Mouse (Mus musculus): ENCODE results near the gene Ddit4. TPM values are rescaled to one million over a fixed set of nuclear protein-coding genes. Genes with fewer than 3 reads are reported as not detected.

Gene Ddit4
- total RNA-seq, 2 experiments from 2014 or later = 52.2 to 67.8 TPM

DNA sequence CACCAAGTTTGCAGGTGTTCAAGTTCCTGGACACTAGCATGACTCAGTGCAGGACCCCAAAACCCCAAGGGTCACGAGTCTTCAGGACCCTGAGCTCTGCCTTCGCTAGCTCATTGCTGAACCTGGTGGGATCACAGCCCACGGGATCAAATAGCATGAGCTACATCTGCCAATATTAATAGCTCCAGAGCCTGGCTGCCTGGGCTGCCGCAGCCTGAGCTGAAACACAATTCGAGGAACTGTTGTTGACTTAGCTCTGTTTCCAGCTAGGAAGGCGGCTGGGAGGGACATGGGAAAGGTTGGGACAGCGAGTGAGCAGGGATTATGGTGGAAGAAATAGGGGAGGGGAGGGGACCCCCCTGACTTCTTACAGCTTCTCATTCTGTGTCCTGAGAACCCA, 48.5 kb downstream of the Ddit4 start:
- intact Hi-C loops (cut with DNase I) = no loop called here
- DNase-seq (ENCODE audit: extremely low spot score in 1 of 2, low spot score in 2 of 2) = no peak

DNA sequence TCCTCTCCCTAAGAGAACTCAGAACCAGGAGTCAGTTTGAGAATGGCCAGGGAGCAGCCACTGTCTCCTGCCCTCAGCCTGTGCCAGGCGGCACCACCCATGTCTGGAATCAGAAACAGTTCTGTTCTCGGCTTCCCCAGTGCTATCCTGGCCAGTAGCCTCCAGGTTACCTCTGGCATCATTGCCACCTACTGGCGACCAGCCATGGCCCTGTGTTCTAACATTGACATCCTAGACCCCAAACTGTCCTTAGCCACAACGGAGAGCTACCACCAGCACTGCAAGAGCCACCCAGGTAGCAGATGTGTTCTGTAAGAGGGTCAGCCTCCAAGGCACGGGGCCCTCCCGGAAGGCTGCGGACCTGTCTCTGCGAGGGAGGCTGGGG, 49.0 kb downstream of the Ddit4 start:
- intact Hi-C loops (cut with DNase I) = no loop called here
- DNase-seq (ENCODE audit: extremely low spot score in 1 of 2, low spot score in 2 of 2) = no peak

DNA sequence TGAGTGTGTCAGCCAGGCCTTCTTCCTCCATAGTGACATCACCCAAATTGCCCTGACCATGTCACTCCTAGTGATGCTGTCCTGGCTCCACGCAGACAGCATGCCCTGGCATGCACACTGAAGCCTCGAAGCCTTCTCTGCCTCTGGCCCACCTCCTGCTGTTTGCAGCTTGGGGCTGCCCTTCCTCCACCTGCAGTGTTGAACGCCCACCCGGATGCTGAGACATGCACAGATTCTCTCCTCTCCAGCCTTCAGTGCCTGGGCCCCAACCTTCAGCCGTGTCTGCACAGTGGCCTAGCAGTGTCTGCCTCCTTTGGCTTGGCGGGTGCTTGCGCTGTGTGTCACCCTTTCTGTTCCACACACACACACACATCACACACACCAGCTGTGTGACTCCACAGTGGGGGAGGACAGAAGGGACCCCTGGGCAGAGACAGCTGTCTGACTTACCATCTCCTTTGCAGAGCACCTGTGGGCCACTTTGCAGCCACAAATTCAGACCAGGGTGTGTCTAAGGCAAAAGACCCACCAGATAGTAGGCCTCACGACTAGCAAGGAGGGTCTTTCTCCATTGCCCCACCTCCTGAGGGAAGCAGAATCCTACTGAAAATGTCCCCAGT, 49.5 kb downstream of the Ddit4 start:
- DNase-seq (ENCODE audit: extremely low spot score in 1 of 2, low spot score in 2 of 2) = peak in 1 of 2 experiments; percentile 66
- intact Hi-C loops (cut with DNase I) = no loop called here

DNA sequence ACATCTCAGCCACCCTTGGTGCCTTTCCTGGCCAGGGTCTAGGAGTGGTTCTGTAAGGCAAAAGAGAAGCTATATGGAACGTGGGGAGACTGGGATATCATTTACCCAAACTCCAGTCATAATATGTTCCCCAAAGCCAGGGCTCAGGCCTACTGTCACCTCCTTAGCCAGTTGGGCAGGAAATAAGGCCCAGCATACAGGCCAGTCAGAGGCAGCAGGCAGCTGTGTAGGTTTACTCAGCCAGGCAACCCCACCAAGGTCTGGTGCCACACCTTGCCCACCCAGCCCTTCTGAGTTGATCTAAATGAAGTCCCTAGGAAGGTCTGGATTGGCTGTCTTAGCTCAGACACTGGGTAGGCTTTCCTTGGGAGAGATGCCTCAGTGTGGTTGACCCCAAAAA, 50.2 kb downstream of the Ddit4 start:
- no peak for DNase-seq (ENCODE audit: extremely low spot score in 1 of 2, low spot score in 2 of 2)
- intact Hi-C loops (cut with DNase I) = no loop called here

DNA sequence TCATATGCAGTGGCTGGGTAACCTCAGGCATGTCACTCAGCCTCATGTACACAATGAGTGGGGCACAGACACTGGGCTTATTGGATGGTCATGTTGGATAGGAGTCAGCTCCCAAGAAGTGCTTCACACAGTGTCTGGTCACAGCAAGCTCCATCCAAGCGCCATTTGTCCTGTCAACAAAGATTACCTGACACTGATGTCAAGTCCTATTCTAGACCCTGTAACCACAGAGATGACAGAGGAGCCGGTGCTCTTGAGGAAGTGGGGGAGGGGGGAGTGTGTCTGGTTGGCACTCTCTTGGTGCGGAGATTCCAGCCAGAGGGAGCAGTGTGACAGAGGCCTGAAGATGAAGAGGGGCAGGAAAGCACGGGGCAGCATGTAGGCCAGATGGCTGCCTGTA, 50.7 kb downstream of the Ddit4 start:
- intact Hi-C loops (cut with DNase I) = no loop called here
- DNase-seq (ENCODE audit: extremely low spot score in 1 of 2, low spot score in 2 of 2) = no peak

DNA sequence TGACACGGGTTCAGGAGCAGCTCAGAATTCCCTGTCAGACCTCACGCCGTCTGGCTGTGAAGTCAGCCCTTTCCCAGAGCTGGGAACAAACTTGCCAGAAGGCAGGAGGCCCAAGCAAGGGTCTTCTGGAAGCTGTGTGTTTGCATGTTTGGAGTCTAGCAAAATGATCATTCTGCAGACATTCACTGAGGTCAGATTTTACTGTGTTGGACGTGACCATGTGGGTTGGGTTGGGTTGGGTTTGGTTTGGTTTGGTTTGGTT, 51.5 kb downstream of the Ddit4 start:
- intact Hi-C loops (cut with DNase I) = no loop called here
- DNase-seq (ENCODE audit: extremely low spot score in 1 of 2, low spot score in 2 of 2) = no peak

Other genes starting within 250 kb of the Ddit4 start
- gene Micu1, start 249.4 kb downstream of the Ddit4 start, total RNA-seq (2021) = 10 to 100 TPM; 78.5 to 79.8 TPM
- gene Dnajb12, start 72.3 kb downstream of the Ddit4 start, total RNA-seq (2021) = 10 to 100 TPM; 44.9 to 47.1 TPM
- 10 to 100 TPM; 18.4 to 22.2 TPM for gene Ascc1, start 51.0 kb upstream of the Ddit4 start, total RNA-seq (2021)
- gene Anapc16, start 51.3 kb upstream of the Ddit4 start, total RNA-seq (2021) = 10 to 100 TPM; 61.8 to 68.6 TPM
- gene Spock2, start 154.4 kb upstream of the Ddit4 start, total RNA-seq (2021) = 100 to 1,000 TPM; 484 to 496 TPM

All from left cerebral cortex, postnatal 10 days (tissue).